Mouse (Mus musculus): ENCODE data around the gene Ptgds.

DNA sequence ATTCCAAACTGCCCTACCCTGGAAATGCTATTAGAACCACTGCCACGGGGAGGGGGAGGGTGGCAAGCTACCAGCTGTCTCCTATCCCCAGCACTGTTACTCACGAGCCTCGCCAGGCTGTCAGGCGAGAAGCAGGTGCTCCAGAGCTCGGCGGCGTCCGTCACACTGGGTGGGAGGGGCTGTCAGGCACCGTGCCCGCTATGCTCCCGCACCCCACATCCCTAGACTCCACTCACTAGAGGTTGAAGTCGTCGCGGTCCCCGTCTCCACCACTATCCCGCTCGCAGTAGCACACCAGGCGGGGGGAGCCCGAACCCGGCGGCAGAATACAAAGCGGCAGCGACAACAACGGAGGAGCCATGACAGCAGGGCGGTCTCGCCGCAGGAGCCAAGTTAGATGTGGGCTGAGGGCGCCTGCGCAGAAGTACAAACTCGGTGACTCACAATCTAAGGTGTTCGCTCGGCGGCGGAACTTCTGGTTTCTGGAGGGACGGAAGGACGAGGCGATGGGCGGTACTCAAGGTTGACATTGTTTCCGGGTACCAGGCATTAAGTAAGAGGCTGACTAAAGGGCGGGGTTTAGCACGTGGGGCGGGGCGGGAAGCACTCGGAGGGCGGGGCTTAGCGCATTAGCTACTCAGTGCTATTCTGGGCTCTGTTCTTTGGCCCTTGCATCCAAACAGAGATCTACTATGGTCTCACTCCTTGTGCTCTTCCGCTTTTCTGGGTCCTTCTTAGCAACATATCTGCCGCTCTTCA, 9.1 kb downstream of the Ptgds start, which contains the start of gene Paxx:
- peak; percentile 87 for TF ChIP-seq POLR2A (IDR thresholded peaks at IDR 0.05; ENCODE audit: low read depth, low read length)
- no peak for TF ChIP-seq CTCF (IDR thresholded peaks at IDR 0.05; ENCODE audit: extremely low read depth, insufficient read length, insufficient replicate concordance, low read depth, low read length)

Data from small intestine, adult 2 months (tissue).